Mouse (Mus musculus) cerebellum, adult 11 months (tissue): ENCODE measurements around the gene Pou1f1.
A peak's percentile ranks its signal among the peaks of the same experiment; 100 is the strongest.

ENCODE experiments used
- DNase-seq: peaks from one replicate; pipeline ENCODE4 v3.0.0; 2022

Pou1f1 gene

GRCm38 (mm10) chr16:65520211-65520610, at the start of gene Pou1f1:
Pou1f1 (plus strand) TSS chr16:65520511.
- DNase-seq: no peak

- no peak for DNase-seq
Measured at GRCm38 (mm10) chr16:65470650-65471049, 49.7 kb upstream of the Pou1f1 start.

GRCm38 (mm10) chr16:65472472-65473001, 47.8 kb upstream of the Pou1f1 start:
- DNase-seq: no peak

- DNase-seq: no peak
Measured at GRCm38 (mm10) chr16:65485726-65486125, 34.6 kb upstream of the Pou1f1 start.

GRCm38 (mm10) chr16:65496030-65496429, 24.3 kb upstream of the Pou1f1 start:
- no peak for DNase-seq

GRCm38 (mm10) chr16:65497049-65497448, 23.3 kb upstream of the Pou1f1 start:
- no peak for DNase-seq

GRCm38 (mm10) chr16:65514223-65514622, 6.1 kb upstream of the Pou1f1 start:
- no peak for DNase-seq

- no peak for DNase-seq
Measured at GRCm38 (mm10) chr16:65526004-65526403, 5.7 kb downstream of the Pou1f1 start.

GRCm38 (mm10) chr16:65526695-65527094, 6.4 kb downstream of the Pou1f1 start:
- DNase-seq: no peak

- DNase-seq: no peak
Measured at GRCm38 (mm10) chr16:65529589-65529988, 9.3 kb downstream of the Pou1f1 start.

GRCm38 (mm10) chr16:65531663-65532062, 11.4 kb downstream of the Pou1f1 start:
- DNase-seq: no peak

GRCm38 (mm10) chr16:65533315-65533999, 13.1 kb downstream of the Pou1f1 start:
- DNase-seq: no peak

- DNase-seq: no peak
Measured at GRCm38 (mm10) chr16:65543676-65544293, 23.5 kb downstream of the Pou1f1 start.

- no peak for DNase-seq
Measured at GRCm38 (mm10) chr16:65548960-65549359, 28.6 kb downstream of the Pou1f1 start.

- no peak for DNase-seq
Measured at GRCm38 (mm10) chr16:65550814-65551213, 30.5 kb downstream of the Pou1f1 start.

- DNase-seq: no peak
Measured at GRCm38 (mm10) chr16:65554267-65554666, 34.0 kb downstream of the Pou1f1 start.

- no peak for DNase-seq
Measured at GRCm38 (mm10) chr16:65557369-65557768, 37.1 kb downstream of the Pou1f1 start.

GRCm38 (mm10) chr16:65559591-65559990, 39.3 kb downstream of the Pou1f1 start:
- DNase-seq: no peak

- peak; percentile 7 for DNase-seq
Measured at GRCm38 (mm10) chr16:65560996-65561962, 41.0 kb downstream of the Pou1f1 start.

- DNase-seq: peak; percentile 87
Measured at GRCm38 (mm10) chr16:65561963-65562863, 41.9 kb downstream of the Pou1f1 start, which contains the start of gene Chmp2b. Chmp2b (minus strand) TSS chr16:65562726.

GRCm38 (mm10) chr16:65562864-65563206, 42.5 kb downstream of the Pou1f1 start:
- DNase-seq: no peak

GRCm38 (mm10) chr16:65564306-65564705, 44.0 kb downstream of the Pou1f1 start:
- peak; percentile 12 for DNase-seq
